Mouse (Mus musculus) urinary bladder, adult 2 months (tissue): ENCODE results near the gene Nup210. TPM values are rescaled to one million over a fixed set of nuclear protein-coding genes. Genes with fewer than 3 reads are reported as not detected.
"Not testable (repeated sequence)": the region's sequence is repeated elsewhere in the genome, so short reads cannot be mapped to it uniquely, and the experiment has no call there.

ENCODE experiments used
- DNase-seq: peaks from one replicate; pipeline ENCODE4 v3.0.0; 2022; ENCODE audit warnings: low spot score
- polyA plus RNA-seq: library from polyadenylated mRNA; depleted of rRNA; stranded (reverse); fragments of >200 nt; gene quantifications from 2 replicates; pipeline ENCODE4 v1.2.3, GENCODE M21; 2012

Gene Nup210
- polyA plus RNA-seq, 1 experiment, result 1.3 TPM

DNA sequence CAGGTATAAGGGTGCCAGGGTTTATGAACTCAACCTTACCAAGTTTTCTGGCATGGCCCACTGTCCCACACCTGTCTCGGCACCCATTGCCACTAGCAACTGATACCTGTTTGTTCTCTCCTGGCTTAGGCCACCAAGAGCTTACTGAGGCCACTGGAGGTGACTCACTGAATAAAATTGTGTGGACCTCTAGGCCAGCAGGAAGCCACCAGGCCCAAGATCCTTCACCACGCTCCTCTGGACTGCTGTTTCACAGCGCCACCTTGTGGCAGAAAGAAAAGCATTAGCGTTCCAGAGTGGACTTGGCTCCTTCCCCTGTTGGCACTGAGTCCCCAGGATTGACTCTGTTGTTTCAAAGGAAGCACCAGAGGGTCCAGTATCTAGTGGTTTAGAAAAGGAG is 23.2 kb upstream of the Nup210 start:
- DNase-seq, result no peak

DNA sequence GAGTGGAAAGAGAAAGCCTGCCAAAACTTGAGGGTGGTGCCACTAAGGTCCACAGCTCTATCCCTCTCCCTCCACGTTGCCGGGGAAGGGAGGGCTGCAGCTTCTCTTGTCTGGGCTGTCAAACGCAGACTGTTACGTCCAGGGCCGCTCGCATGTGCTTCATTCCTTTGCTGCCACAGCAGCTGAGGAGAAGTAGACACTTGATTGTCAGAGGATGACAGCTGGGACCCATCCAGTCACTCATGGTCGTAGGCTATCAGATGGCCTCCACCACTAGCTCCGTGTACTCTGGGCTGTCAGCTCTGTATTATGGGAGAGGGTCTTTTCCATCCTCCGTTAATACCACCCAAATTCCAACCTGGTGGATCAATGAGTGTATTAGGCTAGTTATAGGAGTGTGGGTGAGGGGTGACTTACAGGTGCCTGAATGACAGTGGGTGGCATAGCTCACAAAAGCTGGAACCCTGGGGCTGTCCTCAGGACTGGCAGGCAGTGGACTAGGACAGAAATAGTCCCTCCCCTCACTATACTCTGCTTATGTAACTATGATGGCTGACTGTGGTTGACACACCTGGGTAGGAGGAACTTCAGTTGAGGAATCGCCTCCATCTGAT is 20.8 kb upstream of the Nup210 start:
- DNase-seq, result no peak

- no peak for DNase-seq
These were observed 14.2 kb upstream of the Nup210 start for GRCm38 (mm10) chr6:91130856-91131255.

DNA sequence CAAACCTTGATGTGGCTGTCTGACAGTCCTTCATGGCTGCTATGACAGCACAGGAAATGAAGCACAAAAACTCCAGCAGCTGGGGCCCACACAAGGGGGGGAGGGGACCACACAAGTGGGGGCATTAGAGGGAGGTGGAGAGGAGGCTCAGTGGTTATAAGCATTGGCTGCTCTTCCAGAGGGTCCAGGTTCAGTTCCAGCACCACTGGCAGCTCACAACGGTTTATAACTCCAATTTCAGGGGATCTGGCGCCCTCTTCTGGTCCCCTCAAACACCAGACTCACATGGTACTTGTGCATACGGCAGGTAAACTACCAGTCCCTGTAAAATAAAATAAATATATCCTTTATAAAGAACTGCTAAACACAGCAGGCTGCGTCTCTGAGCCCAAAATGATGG is 12.4 kb upstream of the Nup210 start:
- DNase-seq, result no peak

DNA sequence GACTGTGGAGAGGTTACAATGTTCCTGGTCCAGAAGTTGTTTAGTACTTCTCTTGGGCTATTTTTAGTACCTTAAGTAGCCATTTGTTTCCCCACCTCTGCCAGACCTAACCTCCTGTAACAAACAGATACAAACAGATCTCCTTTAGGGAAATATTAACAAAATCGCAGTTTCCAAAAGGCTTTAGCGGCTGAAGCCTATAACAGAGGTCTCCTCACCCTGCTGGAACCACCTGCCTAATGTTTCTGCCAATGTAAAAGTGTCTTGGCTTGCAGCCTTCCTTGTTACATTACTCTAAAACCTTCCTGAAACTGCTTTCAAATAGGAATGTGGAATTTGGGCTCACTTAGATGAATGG is 8.6 kb upstream of the Nup210 start:
- DNase-seq, result no peak

DNA sequence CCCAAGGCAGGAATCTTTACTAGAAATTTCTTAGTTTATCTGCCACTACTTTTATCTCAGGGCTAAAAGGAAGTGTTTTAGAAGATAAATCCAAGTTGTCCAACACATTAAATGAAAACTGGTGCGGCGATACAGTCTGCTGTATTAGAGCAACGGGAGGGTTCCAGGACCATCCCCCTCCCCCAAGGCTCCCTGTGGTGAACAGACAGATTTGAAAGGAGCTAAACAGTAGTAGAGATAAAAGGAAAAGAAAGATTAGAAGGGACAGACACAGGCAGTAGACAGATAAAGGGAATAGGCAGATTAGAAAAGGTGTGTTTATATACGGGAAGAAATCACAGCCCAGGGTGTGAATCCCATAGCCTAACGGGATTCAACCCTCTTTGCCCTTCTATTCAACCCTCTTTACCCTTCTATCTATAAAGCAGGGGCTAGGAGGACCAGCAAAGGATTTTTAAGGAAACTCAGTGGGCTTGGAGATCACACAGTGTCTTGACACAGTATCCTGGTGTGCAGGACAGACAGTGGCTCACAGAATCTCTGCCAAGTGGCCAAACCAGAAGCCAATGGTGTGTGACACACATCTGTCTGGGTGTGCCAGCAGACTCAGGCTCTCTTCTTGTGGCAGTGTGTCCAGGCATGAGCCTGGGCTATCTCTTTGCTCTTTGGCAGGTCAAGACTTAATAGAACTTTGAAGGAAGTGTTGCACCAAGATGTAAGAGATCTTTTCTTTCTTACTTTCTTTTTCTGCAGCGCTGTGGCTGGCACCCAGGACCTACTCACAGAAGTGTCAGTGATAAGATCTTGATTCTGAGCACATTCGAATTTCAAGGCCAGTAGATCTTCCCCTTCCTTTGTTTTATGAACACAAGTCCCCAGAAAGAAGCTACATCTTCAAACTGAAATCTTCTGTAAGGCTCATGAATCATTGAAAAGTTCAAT is 7.9 kb upstream of the Nup210 start:
- no peak for DNase-seq

DNA sequence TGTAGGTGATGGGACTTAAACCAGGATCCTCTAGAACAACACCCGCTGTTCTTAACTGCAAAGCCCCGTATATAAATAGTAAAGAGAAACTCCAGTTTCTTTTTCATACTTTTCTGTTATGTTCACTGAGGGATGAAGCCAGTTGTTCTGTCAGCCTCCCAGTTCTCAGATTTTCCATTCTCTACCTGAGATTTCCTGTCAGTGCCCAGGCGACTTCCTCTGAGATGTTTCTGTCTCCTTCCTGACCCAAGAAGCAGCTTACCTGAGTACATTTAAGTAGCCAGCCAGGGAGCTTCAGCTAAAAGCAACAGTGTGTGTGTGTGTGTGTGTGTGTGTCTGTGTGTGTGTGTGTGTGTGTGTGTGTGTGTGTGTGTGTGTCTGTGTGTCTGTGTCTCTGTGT is 6.8 kb upstream of the Nup210 start:
- no peak for DNase-seq

DNA sequence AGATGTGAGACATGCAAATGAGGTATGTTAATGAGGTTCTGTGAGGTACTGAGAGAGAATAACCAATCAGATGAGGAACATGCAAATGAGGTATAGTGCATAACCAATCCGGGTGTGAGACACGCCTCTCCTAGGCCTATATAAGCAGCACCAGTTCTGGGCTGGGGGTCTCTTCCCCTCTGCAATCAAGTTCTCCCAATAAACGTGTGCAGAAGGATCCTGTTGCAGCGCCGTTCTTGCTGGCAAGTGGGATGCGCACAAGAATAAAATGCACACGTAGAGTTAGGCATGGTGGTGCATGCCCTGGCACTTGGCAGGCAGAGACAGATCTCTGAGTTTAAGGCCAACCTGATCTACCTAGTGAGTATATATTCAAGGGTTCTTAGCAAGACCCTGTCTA is 4.5 kb upstream of the Nup210 start:
- DNase-seq, result not testable (repeated sequence)

GRCm38 (mm10) chr6:91120206-91120605 is 3.6 kb upstream of the Nup210 start:
- DNase-seq, result no peak

GRCm38 (mm10) chr6:91118526-91118925 is 1.9 kb upstream of the Nup210 start:
- no peak for DNase-seq

DNA sequence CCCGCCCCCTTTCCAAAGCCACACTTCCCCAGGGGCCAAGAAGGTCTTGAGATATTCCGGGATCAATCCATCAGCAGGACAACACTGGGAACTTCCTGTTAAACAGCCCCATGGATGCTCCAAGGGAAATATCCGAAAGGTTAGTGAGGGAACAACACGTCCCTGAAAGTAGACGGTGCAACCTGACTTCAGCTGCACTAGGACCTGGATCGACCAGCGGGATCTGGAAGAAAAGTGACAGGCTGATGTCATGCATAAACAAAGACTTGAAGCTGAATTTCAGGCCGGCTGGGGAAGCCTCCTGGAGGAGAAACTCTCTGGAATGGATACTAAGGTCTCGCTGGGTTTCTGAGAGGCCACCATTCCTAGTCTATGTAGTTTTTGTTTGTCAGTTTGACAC is 520 bp upstream of the Nup210 start:
- DNase-seq, result no peak

DNA sequence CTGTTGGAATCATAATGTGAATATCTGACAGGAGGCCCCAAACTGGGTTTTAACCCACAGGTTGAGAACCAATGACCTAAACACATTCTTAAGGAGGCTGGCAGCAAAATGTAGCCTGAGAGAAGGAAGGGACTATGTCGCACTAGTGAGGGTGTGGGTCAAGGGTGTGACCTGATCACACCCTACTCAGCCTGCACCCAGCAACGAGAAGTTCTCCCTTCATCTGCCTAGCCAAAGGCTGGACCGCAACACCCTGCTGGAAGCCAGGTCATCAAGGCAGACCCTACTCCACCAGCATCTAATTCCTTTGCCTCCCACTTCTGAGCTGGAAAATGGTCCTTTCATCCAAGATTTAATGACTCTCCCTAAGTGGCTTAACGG is 776 bp downstream of the Nup210 start:
- DNase-seq, result no peak

- no peak for DNase-seq
These were observed 1.5 kb downstream of the Nup210 start for GRCm38 (mm10) chr6:91115158-91115557.

- DNase-seq, result no peak
These were observed 1.9 kb downstream of the Nup210 start for GRCm38 (mm10) chr6:91114716-91115115.

GRCm38 (mm10) chr6:91111954-91112252 is 4.7 kb downstream of the Nup210 start:
- DNase-seq, result no peak

DNA sequence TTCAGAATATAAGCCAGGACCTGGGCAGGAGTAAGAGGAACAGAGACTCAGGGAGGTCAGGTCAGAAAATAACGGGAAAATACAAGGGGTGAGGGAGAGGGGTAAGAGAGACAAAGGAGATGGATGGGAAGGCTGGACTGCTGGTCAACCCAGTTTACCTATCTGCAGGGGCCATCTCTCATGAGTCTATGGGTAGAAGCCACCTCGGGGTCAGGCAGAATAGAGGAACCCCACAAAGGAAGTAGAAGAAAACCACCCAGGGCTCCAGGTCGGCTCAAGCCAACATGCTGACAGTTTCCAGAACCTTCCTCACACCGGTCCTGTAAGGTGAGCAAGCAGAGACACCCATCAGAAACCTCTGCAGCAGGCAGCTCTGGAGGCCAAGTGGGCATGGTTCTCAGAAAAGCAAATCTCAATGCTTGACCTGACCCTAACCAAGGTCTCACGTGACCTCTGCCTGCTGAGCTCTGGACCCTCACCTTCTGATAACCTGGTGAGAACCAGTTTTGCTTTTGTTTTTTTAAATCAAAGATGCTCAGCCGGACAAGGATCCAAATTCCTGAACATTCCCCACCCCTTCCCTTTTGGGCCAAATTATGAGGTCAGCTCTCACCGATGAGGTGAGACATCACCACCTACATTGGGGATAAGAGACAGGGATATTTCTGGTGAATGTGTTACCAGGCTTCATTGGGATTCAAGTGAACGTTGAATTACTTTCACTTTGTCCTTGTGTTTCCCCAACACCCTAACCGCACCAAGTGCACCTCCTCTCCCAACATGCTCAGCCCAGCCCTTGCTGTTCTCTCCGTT is 5.3 kb downstream of the Nup210 start:
- DNase-seq, result no peak

- no peak for DNase-seq
These were observed 6.2 kb downstream of the Nup210 start for GRCm38 (mm10) chr6:91110323-91111020.

DNA sequence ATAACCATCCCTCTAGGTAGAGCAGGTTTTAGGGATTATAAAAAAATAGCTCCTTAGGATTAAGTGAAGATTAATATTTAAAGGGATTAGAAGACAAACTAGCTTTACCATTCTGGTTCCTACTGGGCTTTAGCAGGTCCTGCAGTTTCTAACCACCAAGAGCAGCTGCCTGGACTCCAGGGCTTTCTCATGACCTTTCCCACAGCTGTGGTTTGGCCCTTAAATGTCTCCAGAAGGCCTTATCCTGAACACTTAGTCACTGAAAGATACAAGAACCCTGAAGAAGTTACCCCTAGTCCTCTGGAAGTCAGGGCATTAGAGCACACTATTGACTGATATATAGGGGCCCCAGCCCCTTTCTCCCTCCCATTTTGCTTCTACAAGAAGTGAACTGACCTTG is 7.1 kb downstream of the Nup210 start:
- DNase-seq, result no peak

DNA sequence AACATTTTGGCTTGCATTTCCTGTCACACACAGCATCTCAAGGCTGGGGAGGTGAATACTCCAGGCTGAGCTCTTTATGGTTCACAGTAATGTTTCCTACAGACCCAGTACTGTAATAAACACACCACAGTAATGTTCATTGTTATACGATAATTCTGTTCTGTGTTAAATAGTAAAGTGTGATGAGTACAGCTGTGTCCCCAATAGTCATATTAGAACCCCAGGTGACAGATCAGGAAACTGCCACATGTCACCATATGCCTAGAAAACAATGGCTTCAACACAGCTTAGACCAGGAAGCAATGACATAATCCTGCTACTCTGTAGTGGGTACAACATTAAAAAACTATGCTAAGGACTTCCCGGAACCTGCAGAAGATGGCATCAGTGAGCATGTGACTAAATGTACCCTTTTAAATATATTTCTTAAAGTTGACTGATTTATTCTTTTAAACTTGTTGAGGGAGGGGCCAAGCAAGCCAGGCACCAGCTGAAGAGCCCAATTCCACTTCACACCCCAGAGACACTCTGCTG is 7.6 kb downstream of the Nup210 start:
- no peak for DNase-seq

DNA sequence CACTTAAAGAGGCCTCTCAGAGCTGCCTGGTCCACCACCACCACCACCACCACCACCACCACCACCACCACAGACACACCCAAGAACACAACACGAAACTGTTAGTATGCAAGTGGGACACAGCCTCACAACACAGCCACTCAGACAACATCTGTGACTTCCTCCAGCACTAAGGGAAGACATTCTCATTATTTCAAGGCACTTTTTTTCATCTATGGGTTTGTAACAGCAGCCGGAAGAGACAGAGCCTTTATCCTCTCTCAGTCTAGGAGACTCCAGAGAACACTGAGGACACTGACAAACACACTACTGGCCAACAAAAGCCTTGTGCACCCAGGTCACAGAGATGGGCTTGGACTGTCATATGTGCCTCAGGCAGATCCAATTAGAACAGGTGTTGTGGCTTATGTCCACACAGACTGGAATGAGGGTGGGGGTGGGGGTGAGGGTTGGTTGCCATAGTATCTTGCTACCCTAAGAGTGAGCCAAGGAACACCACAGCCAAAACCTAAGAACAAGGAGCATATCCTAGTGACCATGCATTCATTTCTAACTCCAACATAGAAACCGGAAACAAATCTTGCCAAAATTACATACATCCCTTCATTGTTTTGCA is 8.2 kb downstream of the Nup210 start:
- DNase-seq, result no peak

DNA sequence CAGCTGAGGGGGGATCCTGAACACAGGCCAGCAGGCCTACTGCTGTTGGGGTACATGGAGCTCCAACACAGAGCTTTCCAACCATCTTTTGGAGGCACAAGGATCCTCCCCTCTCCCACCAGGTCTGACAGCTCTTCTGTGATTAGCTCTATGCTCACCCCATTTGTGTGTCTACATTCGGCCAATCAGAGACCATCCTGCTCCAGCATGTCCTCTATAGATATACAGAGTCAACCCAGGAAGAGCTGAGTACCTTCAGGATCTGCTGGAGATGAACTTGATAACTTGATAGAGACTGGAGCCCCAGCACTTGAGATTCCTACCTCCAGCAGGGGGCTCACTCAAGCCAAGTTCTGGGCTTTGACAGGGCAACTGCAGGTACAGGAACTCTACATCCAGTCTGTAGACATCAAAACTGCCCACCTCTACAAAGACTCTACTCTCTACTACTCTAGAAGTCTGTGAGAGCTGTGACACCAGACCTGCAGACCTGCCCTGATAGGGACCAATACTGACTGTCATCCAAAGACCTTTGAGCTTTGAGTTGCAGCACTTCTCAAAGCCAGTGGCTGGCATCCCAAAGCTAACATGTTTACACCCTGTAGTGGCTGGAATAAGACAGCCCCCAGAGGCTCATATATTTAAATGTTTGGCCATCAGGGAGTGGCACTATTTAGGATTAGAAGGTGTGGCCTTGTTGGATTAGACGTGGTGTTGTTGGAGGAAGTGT is 11.1 kb downstream of the Nup210 start:
- DNase-seq, result no peak
